Mouse (Mus musculus) neural tube, embryonic 10.5 days (tissue): ENCODE measurements around the gene Sox10.

Source experiments
- DNase-seq: peaks from one replicate; pipeline ENCODE4 v3.0.0-alpha.2; 2017; ENCODE audit warnings: low spot score; ENCODE audit errors: extremely low spot score

Sox10 gene

GRCm38 (mm10) chr15:79165140-79165539, at the start of gene Sox10:
TSS of gene Sox10 (minus strand) at chr15:79165240.
- no peak for DNase-seq

GRCm38 (mm10) chr15:79213591-79213990, 48.6 kb upstream of the Sox10 start:
- no peak for DNase-seq

- no peak for DNase-seq
Measured at GRCm38 (mm10) chr15:79212750-79213446, 47.9 kb upstream of the Sox10 start.

GRCm38 (mm10) chr15:79210357-79210756, 45.3 kb upstream of the Sox10 start:
- no peak for DNase-seq

GRCm38 (mm10) chr15:79208758-79209439, 43.9 kb upstream of the Sox10 start:
- DNase-seq = no peak

GRCm38 (mm10) chr15:79208211-79208610, 43.2 kb upstream of the Sox10 start:
- DNase-seq = no peak

GRCm38 (mm10) chr15:79202575-79202974, 37.5 kb upstream of the Sox10 start:
- DNase-seq = no peak

- DNase-seq = peak; percentile 42
Measured at GRCm38 (mm10) chr15:79201491-79202150, 36.6 kb upstream of the Sox10 start.

GRCm38 (mm10) chr15:79199390-79199976, 34.4 kb upstream of the Sox10 start:
- no peak for DNase-seq

- DNase-seq = no peak
Measured at GRCm38 (mm10) chr15:79195492-79195891, 30.5 kb upstream of the Sox10 start.

- DNase-seq = no peak
Measured at GRCm38 (mm10) chr15:79194946-79195345, 29.9 kb upstream of the Sox10 start.

- no peak for DNase-seq
Measured at GRCm38 (mm10) chr15:79194048-79194447, 29.0 kb upstream of the Sox10 start.

GRCm38 (mm10) chr15:79192885-79193845, 28.1 kb upstream of the Sox10 start:
- DNase-seq = peak; percentile 61

GRCm38 (mm10) chr15:79192450-79192849, 27.4 kb upstream of the Sox10 start:
- no peak for DNase-seq

GRCm38 (mm10) chr15:79191426-79191825, 26.4 kb upstream of the Sox10 start:
- no peak for DNase-seq

- no peak for DNase-seq
Measured at GRCm38 (mm10) chr15:79187819-79188218, 22.8 kb upstream of the Sox10 start.

- no peak for DNase-seq
Measured at GRCm38 (mm10) chr15:79185213-79185612, 20.2 kb upstream of the Sox10 start.

- no peak for DNase-seq
Measured at GRCm38 (mm10) chr15:79176905-79177304, 11.9 kb upstream of the Sox10 start.

GRCm38 (mm10) chr15:79166712-79167111, 1.7 kb upstream of the Sox10 start:
- DNase-seq = no peak

- no peak for DNase-seq
Measured at GRCm38 (mm10) chr15:79164251-79164650, 789 bp downstream of the Sox10 start.

GRCm38 (mm10) chr15:79162822-79163221, 2.2 kb downstream of the Sox10 start:
- DNase-seq = peak; percentile 42
